Mouse (Mus musculus) right cerebral cortex, adult 18-20 months (tissue): ENCODE measurements around the gene Lsmem1.

Experiments
- DNase-seq: peaks from one replicate; pipeline ENCODE4 v3.0.0; 2022; ENCODE audit warnings: mixed read lengths

The Lsmem1 gene

GRCm38 (mm10) chr12:40199302-40199701 lies at the start of gene Lsmem1:
Lsmem1 (minus strand) TSS chr12:40199490.
- peak; percentile 49 for DNase-seq

DNA sequence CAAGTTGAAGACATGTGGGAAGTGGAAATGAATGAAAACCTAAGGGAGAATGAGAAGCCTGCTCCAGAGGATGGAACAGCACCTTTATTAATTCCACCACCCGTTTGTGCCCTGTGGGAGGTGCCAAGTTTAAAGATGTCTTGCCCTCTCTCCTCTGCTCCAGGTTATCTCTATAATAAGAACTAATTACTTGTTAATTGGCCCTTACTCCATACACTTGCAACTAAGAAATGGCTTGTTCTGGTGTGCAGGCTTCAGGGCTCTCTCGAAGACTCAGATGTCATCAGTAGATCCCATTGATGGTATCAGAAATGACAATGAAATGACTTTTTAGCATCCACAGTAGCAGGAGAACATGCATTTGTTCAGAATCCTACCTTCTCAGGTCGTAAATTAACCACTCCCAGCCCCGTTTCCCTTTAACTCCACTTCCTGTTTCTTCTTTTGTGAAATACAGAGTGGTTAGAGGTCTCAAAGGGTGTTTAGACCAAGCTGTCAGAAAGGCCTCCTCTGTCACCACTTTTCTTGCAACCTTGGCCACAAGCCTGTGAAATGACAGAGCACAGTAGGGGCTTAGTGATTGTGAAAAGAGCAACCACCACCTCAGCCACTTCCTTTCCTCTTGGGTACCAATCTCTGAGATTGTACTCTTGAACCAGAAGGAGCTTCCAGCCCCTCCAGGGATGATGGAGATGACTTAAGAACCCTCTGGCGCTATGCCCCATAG lies 49.3 kb upstream of the Lsmem1 start, which contains the start of gene Ifrd1:
Gene Ifrd1, minus strand, starts transcription at position 51 of the 727 bp plus-strand sequence.
- DNase-seq, result no peak

- no peak for DNase-seq
These were observed 48.7 kb upstream of the Lsmem1 start for GRCm38 (mm10) chr12:40247976-40248375.

DNA sequence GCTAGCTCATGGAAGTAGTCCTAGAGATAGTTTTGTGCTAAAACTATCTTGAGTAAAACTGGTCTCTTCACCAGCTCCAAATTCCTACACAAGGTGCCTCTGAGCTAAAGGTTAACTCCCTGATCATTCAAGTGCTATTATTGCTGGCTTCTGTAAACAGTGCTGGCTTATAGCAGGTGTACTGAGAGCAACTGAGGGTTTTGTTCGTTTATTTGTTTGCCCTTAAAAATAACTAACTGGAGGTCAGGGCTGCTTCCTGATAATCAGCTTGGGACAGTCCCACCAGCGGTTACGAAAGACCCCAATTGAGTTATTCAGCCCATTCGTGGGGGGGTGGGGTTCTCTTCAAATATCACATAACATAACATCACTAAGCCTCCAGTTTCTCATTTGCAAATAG lies 48.1 kb upstream of the Lsmem1 start:
- no peak for DNase-seq

DNA sequence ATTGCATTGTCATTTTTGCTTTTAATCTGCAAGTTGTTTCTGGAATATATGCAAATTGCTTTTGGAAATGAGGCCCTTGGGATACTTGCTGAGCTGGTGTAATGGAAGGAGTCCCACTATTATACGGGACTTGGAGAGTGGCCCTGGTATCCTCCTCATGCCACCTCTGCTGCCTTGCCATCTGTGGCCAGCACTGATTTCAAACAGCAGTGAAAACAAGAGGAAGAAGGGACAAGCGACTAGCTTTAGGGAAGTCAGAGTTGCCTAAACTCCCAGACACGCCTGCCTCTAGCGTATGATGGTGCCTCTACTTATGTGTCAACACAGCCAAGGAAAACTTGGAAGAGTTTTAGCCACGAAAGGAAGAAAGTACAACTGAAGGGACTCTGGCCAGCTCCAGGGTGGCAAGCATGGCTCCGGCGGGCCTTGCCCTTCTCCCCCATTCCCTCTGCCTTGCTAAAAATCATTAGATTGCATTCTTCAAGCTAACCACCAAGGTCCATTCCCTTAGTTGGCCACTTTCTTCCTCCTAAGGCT lies 46.2 kb upstream of the Lsmem1 start:
- no peak for DNase-seq

DNA sequence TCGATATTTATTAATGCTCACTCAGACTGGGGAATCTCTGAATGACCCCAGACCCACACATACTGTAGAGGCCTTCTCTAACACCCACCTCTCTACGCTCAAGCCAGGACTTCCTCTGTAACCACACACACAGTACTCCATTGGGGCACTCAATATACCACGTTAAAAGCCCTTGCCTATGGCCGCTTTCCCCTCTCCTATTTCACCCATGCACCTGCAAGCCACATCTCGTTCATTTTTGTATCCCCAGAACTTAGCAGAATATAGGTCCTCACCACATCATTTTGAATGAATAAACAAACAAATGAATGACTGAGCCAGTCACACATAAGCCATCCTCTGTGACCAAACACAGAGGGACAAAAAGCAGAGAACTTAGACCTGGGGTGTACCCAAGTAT lies 45.6 kb upstream of the Lsmem1 start:
- no peak for DNase-seq

DNA sequence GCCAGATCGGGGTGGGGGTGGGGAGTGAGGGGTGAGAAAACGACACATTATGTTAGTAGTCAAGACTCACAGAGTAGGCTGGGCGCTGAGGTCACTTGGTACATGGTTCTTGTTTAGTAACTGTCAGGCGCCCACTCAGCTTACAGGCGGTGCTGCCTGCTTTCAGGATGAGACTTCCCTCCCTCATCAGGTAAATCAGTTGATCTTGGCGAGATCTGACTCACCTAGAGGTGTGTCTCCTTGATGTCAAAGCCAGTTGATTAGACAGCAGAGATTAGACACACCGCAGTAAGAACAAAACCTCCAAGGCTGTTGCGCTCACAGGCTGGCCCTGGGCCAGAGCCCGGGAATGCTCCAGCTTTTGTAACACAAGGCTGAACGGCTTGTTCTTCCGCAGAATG lies 44.5 kb upstream of the Lsmem1 start:
- DNase-seq, result no peak

- DNase-seq, result no peak
These were observed 44.0 kb upstream of the Lsmem1 start for GRCm38 (mm10) chr12:40243241-40243640.

GRCm38 (mm10) chr12:40239161-40239560 lies 39.9 kb upstream of the Lsmem1 start:
- DNase-seq, result no peak

DNA sequence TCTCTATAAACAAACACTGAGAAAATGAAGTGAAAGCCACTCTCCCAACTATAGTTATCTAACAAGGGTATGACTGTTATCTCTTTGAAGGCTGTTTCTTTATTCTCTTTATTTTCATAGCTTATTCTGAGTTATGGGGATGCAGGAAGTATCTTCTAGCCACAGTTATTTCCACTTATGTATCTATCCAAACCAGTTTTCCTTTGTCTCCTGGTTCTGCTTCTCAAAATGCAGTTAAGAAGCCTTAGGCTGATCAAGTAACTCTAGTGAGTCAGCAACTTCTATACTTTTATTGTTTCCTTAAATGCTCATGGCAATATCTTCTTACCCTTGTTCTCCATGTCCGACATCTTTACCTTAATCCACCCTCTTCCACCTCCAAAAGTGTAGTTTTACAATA lies 32.9 kb upstream of the Lsmem1 start:
- DNase-seq, result no peak

DNA sequence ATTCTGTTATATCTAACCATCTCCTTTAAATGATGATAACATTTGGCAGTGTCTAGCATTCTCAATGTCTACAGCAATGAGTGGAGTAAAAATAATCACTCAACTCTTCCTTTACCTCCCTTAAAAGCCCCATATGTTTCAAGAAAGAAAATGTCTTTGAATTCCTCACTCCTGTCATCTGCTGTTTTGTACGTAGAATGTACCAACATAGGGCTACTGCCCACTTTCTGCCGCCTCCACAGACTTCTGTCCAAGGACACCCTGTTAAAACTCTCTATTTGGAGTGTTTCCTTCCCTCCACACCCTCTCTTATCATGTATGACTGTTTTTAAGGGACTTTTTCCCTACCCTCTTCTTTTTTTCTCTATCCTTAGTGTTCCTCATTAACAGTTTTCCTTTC lies 32.3 kb upstream of the Lsmem1 start:
- peak; percentile 59 for DNase-seq

GRCm38 (mm10) chr12:40224171-40224880 lies 25.0 kb upstream of the Lsmem1 start:
- DNase-seq, result no peak

DNA sequence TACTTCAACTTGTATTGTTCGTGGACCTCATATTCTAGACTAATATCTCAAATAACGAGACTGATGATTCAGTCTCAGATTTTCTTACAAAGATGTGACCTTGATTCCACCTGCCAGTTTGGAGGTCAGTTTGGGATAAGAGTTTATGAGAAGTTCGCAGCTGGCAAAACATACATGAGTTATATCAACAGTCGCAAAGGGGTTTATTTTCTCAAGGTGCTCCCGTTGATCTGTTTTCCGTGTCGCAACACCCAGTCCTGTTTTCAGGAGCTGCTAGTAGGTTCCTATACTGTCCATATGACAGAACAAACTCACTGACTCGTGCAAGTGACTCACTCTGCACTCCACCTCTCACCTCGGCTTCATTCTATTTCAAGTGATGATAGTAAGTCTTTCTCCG lies 24.4 kb upstream of the Lsmem1 start:
- no peak for DNase-seq

DNA sequence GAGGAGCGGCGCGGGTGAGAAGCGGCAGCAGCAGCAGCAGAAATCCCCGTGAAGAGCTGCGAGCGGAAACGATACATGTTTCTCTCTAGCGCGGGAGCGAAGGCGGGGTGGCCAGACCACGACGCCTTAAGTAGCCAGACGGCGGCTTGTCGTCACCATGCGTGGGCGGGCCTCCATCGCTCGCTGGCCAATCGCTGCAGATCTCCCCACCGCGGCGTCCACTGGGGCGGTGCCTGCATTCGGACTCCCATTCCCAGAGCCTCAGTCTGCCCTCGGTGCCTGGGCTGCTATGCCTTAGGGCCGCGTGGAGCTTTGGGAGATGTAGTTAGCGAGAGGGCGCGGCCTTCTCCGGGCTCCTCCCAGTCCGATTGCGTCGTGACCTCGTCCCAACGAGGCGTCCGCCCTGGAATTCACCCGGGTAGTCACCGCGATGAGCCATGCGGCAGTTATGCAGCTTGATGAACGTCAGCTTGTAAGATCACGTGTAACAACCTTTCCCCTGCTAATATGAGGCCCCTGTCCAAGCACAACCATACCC lies 23.9 kb upstream of the Lsmem1 start:
- DNase-seq, result peak; percentile 100

- peak; percentile 98 for DNase-seq
These were observed 23.2 kb upstream of the Lsmem1 start for GRCm38 (mm10) chr12:40222251-40223081.

- DNase-seq, result no peak
These were observed 22.3 kb upstream of the Lsmem1 start for GRCm38 (mm10) chr12:40221611-40222010.

GRCm38 (mm10) chr12:40220896-40221295 lies 21.6 kb upstream of the Lsmem1 start:
- no peak for DNase-seq

GRCm38 (mm10) chr12:40220001-40220570 lies 20.8 kb upstream of the Lsmem1 start:
- DNase-seq, result peak; percentile 24

- DNase-seq, result no peak
These were observed 19.2 kb upstream of the Lsmem1 start for GRCm38 (mm10) chr12:40218430-40218945.

DNA sequence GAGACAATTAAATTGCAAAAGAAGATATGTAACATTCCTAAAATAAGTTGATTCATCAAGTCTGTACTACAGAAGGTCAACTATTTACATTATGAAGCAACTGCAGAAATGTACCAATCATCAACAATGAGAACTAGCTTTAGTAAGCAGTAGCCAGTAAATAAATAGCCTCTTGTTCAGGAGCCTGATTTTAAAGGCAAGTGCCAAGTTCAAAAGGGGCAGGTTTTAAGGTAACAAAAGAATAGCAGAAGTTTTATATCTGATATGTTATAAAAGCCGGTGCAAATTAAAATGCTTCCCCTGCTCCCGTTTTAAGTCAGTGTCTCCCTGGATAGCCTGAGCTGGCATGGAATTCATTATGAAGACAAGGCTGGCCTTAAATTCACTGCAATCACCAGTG lies 18.5 kb upstream of the Lsmem1 start:
- DNase-seq, result no peak

DNA sequence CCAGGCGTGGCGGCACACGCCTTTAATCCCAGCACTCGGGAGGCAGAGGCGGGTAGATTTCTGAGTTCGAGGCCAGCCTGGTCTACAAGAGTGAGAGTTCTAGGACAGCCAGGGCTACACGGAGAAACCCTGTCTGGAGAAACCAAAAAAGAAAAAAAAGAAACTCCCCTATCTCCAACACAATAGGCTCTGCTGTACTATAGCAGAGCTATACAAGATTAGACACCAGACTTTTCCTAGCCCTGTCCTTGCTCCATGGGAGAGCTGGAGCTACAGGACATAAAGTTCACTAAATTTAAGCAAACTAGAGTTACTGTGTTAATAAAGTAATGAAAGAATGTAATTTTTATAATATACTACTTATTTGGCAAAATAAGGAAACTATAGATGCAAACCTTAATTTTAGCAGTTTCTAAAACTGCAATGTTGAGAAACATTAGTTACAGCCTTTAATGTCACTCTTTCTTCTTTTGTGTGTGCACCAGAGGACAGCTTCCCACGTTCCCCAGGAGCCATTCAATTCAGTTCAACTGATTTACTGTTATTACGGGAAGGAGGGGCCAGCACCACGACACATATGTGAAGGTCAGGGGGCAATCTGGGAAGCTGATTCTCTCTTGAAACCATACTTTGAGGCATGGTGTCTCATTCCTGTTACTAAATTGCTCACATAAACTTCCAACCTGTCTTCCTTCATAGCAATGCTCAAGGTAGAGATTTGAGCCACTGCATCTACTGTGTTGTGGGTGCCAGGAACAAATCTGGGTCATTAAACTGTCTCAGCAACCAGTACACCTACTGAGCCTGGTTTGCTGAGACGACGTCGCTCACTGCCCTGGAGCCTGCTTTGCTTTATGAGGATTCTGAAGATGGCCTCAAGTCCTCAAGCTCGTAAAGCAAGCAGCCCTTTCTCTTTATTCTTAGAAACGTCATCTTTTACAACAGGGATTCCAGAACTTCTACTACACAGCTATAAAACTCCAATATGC lies 15.9 kb upstream of the Lsmem1 start:
- DNase-seq, result no peak
